Mouse (Mus musculus): ENCODE results near the gene Srm. TPM values are rescaled to one million over a fixed set of nuclear protein-coding genes. Genes with fewer than 3 reads are reported as not detected.
A peak's percentile ranks its signal among the peaks of the same experiment; 100 is the strongest.

Gene Srm
- 129 and 155 TPM in 2 replicates for polyA plus RNA-seq (2014; fragmentation: Nextera tagmentation; extraction: Ambion mirVana)

- Histone ChIP-seq H3K9me3 (replicated peaks; ENCODE audit: control insufficient read depth, low read length) (no peaks in the 10 kb centered on the region), H3K9ac (ENCODE audit: low read depth, low read length) (peak within 1 kb of the TSS; percentile 87), H3K27ac (ENCODE audit: low read depth, low read length) (peak within 1 kb of the TSS; percentile 68; the same call in 1 of the 2 replicates), H3K27me3 (ENCODE audit: control insufficient read depth, insufficient read depth, low read length) (no peaks in the 10 kb centered on the region), H3K4me2 (peak within 1 kb of the TSS; percentile 95), H3K36me3 (ENCODE audit: control insufficient read depth, insufficient read depth, low read length) (peaks cover 24% of the 10 kb centered on the region), H3K4me3 (ENCODE audit: low read depth, low read length) (peak within 1 kb of the TSS; percentile 96), H3K4me1 (ENCODE audit: control insufficient read depth, insufficient read depth, low read length) (peaks cover 7% of the 10 kb centered on the region)
- WGBS (ENCODE audit: insufficient replicate concordance), result under 1% methylated on average over 48 of the region's 50 CpGs
- peak; percentile 99 for ATAC-seq (replicated peaks; ENCODE audit: insufficient number of reproducible peaks, low FRiP score, low TSS enrichment)
These were observed at the start of gene Srm for GRCm38 (mm10) chr4:148591171-148591630. Srm (plus strand) TSS chr4:148591503.

DNA sequence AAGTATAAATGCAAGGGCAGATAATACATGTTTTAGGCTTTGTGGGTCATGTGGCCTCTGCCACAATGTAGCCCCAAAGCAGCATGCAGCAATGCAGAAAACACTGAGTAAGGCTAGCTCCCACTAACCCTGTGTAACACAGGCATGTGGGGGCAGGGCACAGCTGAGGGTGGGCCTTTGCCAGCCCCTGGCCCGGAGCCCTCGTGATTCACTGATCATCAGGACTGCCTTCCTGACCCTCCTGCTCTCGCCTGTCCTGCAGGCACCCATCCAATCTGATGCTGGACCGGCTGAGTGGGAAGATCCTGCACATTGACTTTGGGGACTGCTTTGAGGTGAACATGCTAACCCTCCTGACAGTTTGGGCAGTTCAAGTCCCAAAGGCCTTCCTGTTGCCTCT is 42.2 kb upstream of the Srm start:
- WGBS (ENCODE audit: insufficient replicate concordance), result 83% methylated on average over 4 of the region's 4 CpGs
- Histone ChIP-seq H3K27me3 (ENCODE audit: control insufficient read depth, insufficient read depth, low read length) (no peaks in the 10 kb centered on the region), H3K27ac (ENCODE audit: low read depth, low read length) (no peak overlapping the region), H3K9ac (ENCODE audit: low read depth, low read length) (no peak overlapping the region), H3K4me2 (no peak overlapping the region), H3K9me3 (replicated peaks; ENCODE audit: control insufficient read depth, low read length) (no peaks in the 10 kb centered on the region), H3K36me3 (ENCODE audit: control insufficient read depth, insufficient read depth, low read length) (peaks cover 55% of the 10 kb centered on the region), H3K4me3 (ENCODE audit: low read depth, low read length) (no peak overlapping the region), H3K4me1 (ENCODE audit: control insufficient read depth, insufficient read depth, low read length) (no peaks in the 10 kb centered on the region)
- no peak for ATAC-seq (replicated peaks; ENCODE audit: insufficient number of reproducible peaks, low FRiP score, low TSS enrichment)

- Histone ChIP-seq H3K27me3 (ENCODE audit: control insufficient read depth, insufficient read depth, low read length) (no peaks in the 10 kb centered on the region), H3K9me3 (replicated peaks; ENCODE audit: control insufficient read depth, low read length) (no peaks in the 10 kb centered on the region), H3K4me1 (ENCODE audit: control insufficient read depth, insufficient read depth, low read length) (no peaks in the 10 kb centered on the region), H3K27ac (ENCODE audit: low read depth, low read length) (peak overlapping the region; percentile 95; the same call in 1 of the 2 replicates), H3K9ac (ENCODE audit: low read depth, low read length) (peak overlapping the region; percentile 99), H3K4me2 (peak overlapping the region; percentile 86), H3K36me3 (ENCODE audit: control insufficient read depth, insufficient read depth, low read length) (peaks cover 46% of the 10 kb centered on the region), H3K4me3 (ENCODE audit: low read depth, low read length) (peak overlapping the region; percentile 85)
- no peak for ATAC-seq (replicated peaks; ENCODE audit: insufficient number of reproducible peaks, low FRiP score, low TSS enrichment)
- 26% methylated on average over 6 of the region's 6 CpGs for whole genome bisulfite sequencing (ENCODE audit: insufficient replicate concordance)
These were observed 33.5 kb upstream of the Srm start for GRCm38 (mm10) chr4:148557766-148558165.

GRCm38 (mm10) chr4:148558297-148559000 is 32.9 kb upstream of the Srm start, which contains the start of gene Exosc10:
Exosc10 (plus strand) TSS chr4:148558429.
- peak within 1 kb of the TSS; percentile 86 for H3K4me2 ChIP-seq
- H3K27me3 ChIP-seq (ENCODE audit: control insufficient read depth, insufficient read depth, low read length), result no peaks in the 10 kb centered on the region
- peak within 1 kb of the TSS; percentile 85 for H3K4me3 ChIP-seq (ENCODE audit: low read depth, low read length)
- H3K27ac ChIP-seq (ENCODE audit: low read depth, low read length), result peak within 1 kb of the TSS; percentile 95
- H3K4me1 ChIP-seq (ENCODE audit: control insufficient read depth, insufficient read depth, low read length), result no peaks in the 10 kb centered on the region
- H3K9ac ChIP-seq (ENCODE audit: low read depth, low read length), result peak within 1 kb of the TSS; percentile 99
- ATAC-seq (replicated peaks; ENCODE audit: insufficient number of reproducible peaks, low FRiP score, low TSS enrichment), result peak; percentile 89
- WGBS (ENCODE audit: insufficient replicate concordance), result under 1% methylated on average over 60 of the region's 63 CpGs
- peaks cover 45% of the 10 kb centered on the region for H3K36me3 ChIP-seq (ENCODE audit: control insufficient read depth, insufficient read depth, low read length)
- H3K9me3 ChIP-seq (replicated peaks; ENCODE audit: control insufficient read depth, low read length), result no peaks in the 10 kb centered on the region

DNA sequence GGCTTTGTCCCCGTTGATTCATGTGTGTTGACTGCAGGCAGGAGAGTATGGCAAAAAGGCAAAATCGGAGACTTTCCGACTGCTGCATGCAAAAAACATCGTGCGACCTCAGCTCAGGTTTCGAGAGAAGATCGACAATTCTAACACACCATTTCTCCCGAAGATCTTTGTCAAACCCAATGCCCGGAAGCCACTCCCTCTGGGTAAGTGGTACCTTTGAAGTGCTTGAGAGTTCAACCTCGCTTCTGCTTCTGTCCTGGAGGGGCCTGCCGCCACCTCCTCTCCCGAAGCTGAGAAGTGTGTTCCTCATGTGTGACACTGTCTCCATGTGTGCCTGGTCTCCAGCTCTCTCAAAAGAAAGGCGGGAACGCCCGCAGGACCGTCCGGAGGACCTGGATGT is 28.6 kb upstream of the Srm start:
- Histone ChIP-seq H3K9ac (ENCODE audit: low read depth, low read length) (no peak overlapping the region), H3K4me1 (ENCODE audit: control insufficient read depth, insufficient read depth, low read length) (no peaks in the 10 kb centered on the region), H3K27ac (ENCODE audit: low read depth, low read length) (no peak overlapping the region), H3K4me2 (no peak overlapping the region), H3K9me3 (replicated peaks; ENCODE audit: control insufficient read depth, low read length) (no peaks in the 10 kb centered on the region), H3K4me3 (ENCODE audit: low read depth, low read length) (no peak overlapping the region), H3K27me3 (ENCODE audit: control insufficient read depth, insufficient read depth, low read length) (no peaks in the 10 kb centered on the region), H3K36me3 (ENCODE audit: control insufficient read depth, insufficient read depth, low read length) (peaks cover 63% of the 10 kb centered on the region)
- no peak for ATAC-seq (replicated peaks; ENCODE audit: insufficient number of reproducible peaks, low FRiP score, low TSS enrichment)
- WGBS (ENCODE audit: insufficient replicate concordance), result 92% methylated on average over 17 of the region's 17 CpGs

DNA sequence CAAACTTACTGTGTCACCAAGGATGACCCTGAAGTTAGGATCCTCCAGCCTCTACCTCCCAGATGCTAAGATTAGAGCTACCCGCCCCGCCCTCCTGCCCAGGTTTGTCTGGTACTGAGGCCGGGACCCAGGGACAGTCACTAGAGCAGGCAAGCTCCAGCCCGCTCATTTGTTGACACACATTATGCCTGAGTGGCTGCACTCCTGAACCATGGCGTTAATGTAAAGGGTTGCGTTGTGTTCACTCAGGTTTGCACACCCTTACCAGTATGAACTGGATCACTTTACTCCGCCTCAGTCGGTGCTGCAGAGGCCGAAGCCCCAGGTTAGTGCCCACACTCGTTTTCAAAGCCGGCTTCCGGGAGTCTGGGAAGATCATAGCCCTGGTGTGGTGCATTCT is 27.7 kb upstream of the Srm start:
- Histone ChIP-seq H3K27ac (ENCODE audit: low read depth, low read length) (no peak overlapping the region), H3K4me1 (ENCODE audit: control insufficient read depth, insufficient read depth, low read length) (no peaks in the 10 kb centered on the region), H3K9ac (ENCODE audit: low read depth, low read length) (no peak overlapping the region), H3K4me3 (ENCODE audit: low read depth, low read length) (no peak overlapping the region), H3K4me2 (no peak overlapping the region), H3K36me3 (ENCODE audit: control insufficient read depth, insufficient read depth, low read length) (peaks cover 72% of the 10 kb centered on the region), H3K9me3 (replicated peaks; ENCODE audit: control insufficient read depth, low read length) (no peaks in the 10 kb centered on the region), H3K27me3 (ENCODE audit: control insufficient read depth, insufficient read depth, low read length) (no peaks in the 10 kb centered on the region)
- WGBS (ENCODE audit: insufficient replicate concordance), result 94% methylated on average over 12 of the region's 12 CpGs
- no peak for ATAC-seq (replicated peaks; ENCODE audit: insufficient number of reproducible peaks, low FRiP score, low TSS enrichment)

DNA sequence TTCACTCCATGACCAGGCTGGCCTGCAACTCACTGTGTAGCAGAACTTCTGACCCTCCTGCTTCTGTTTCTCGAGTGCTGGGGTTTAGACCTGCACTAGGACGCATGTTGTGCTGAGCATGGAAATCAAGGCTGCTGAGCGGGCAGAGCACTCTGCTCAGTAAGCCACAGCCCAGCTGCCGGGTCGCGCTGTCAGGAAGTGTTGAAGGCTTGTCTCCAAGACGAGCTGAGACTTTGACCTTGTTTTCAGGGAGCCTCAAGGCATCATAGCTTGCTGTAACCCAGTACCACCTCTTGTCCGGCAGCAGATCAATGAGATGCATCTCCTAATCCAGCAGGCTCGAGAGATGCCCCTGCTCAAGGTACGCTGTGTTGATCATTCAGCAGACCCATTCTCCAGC is 21.2 kb upstream of the Srm start:
- Histone ChIP-seq H3K27me3 (ENCODE audit: control insufficient read depth, insufficient read depth, low read length) (no peaks in the 10 kb centered on the region), H3K4me2 (no peak overlapping the region), H3K9me3 (replicated peaks; ENCODE audit: control insufficient read depth, low read length) (no peaks in the 10 kb centered on the region), H3K4me3 (ENCODE audit: low read depth, low read length) (no peak overlapping the region), H3K4me1 (ENCODE audit: control insufficient read depth, insufficient read depth, low read length) (no peaks in the 10 kb centered on the region), H3K36me3 (ENCODE audit: control insufficient read depth, insufficient read depth, low read length) (peaks cover 81% of the 10 kb centered on the region), H3K9ac (ENCODE audit: low read depth, low read length) (no peak overlapping the region), H3K27ac (ENCODE audit: low read depth, low read length) (no peak overlapping the region)
- WGBS (ENCODE audit: insufficient replicate concordance), result 85% methylated on average over 10 of the region's 10 CpGs
- ATAC-seq (replicated peaks; ENCODE audit: insufficient number of reproducible peaks, low FRiP score, low TSS enrichment), result no peak

- H3K4me2 ChIP-seq, result no peak overlapping the region
- H3K27ac ChIP-seq (ENCODE audit: low read depth, low read length), result no peak overlapping the region
- H3K4me3 ChIP-seq (ENCODE audit: low read depth, low read length), result no peak overlapping the region
- no peaks in the 10 kb centered on the region for H3K4me1 ChIP-seq (ENCODE audit: control insufficient read depth, insufficient read depth, low read length)
- H3K27me3 ChIP-seq (ENCODE audit: control insufficient read depth, insufficient read depth, low read length), result no peaks in the 10 kb centered on the region
- no peak for ATAC-seq (replicated peaks; ENCODE audit: insufficient number of reproducible peaks, low FRiP score, low TSS enrichment)
- H3K9me3 ChIP-seq (replicated peaks; ENCODE audit: control insufficient read depth, low read length), result no peaks in the 10 kb centered on the region
- H3K9ac ChIP-seq (ENCODE audit: low read depth, low read length), result no peak overlapping the region
- peaks cover 81% of the 10 kb centered on the region for H3K36me3 ChIP-seq (ENCODE audit: control insufficient read depth, insufficient read depth, low read length)
- 95% methylated on average over 9 of the region's 9 CpGs for WGBS (ENCODE audit: insufficient replicate concordance)
These were observed 20.5 kb upstream of the Srm start for GRCm38 (mm10) chr4:148570693-148571295.
